Mouse (Mus musculus) forebrain, embryonic 12.5 days (tissue): ENCODE data around the gene Dolpp1. TPM values are rescaled to one million over a fixed set of nuclear protein-coding genes. Genes with fewer than 3 reads are reported as not detected.
A peak's percentile ranks its signal among the peaks of the same experiment; 100 is the strongest.

Source experiments
- ATAC-seq: fragments of 200-750 bp; cut with Nextera tagmentation; 2 replicates; pipeline ENCODE4 v1.8.0; 2017; ENCODE audit warnings: moderate TSS enrichment; ENCODE audit not compliant: low FRiP score
- H3K27ac ChIP-seq: fragments of 300-500 bp; sonication (generic); 2 replicates; pipeline ENCODE4 v1.5.1; 2016; ENCODE audit warnings: mild to moderate bottlenecking
- H3K27me3 ChIP-seq: fragments of 300-500 bp; sonication (generic); 2 replicates; pipeline ENCODE4 v1.6.1; 2016; ENCODE audit warnings: mild to moderate bottlenecking
- H3K36me3 ChIP-seq: fragments of 300-500 bp; sonication (generic); replicated peaks from 2 replicates; pipeline ENCODE4 v1.6.1; 2016; ENCODE audit warnings: mild to moderate bottlenecking
- H3K4me1 ChIP-seq: fragments of 300-500 bp; sonication (generic); 2 replicates; pipeline ENCODE4 v1.6.1; 2016
- H3K4me2 ChIP-seq: fragments of 300-500 bp; sonication (generic); 2 replicates; pipeline ENCODE4 v1.6.1; 2016; ENCODE audit warnings: mild to moderate bottlenecking, moderate library complexity
- H3K4me3 ChIP-seq: fragments of 300-500 bp; sonication (generic); replicated peaks from 2 replicates; pipeline ENCODE4 v1.5.1; 2016; ENCODE audit warnings: mild to moderate bottlenecking
- H3K9ac ChIP-seq: fragments of 300-500 bp; sonication (generic); 2 replicates; pipeline ENCODE4 v1.6.1; 2016; ENCODE audit warnings: mild to moderate bottlenecking
- H3K9me3 ChIP-seq: fragments of 300-500 bp; sonication (generic); 2 replicates; pipeline ENCODE4 v1.6.1; 2016
- WGBS: fragments of 180-500 bp; shearing (Covaris S2); methylation state at CpG from one replicate; pipeline ENCODE4 v1.1.7; 2016; 5-methylcytosine and 5-hydroxymethylcytosine counted together
- polyA plus RNA-seq: library from polyadenylated mRNA; unstranded; fragments of >200 nt; fragmentation: Nextera tagmentation; extraction: Ambion mirVana; gene quantifications from 2 replicates; pipeline ENCODE4 v1.2.1, GENCODE M21; 2016

The Dolpp1 gene
- 51.4 and 52.3 TPM in 2 replicates for polyA plus RNA-seq

GRCm38 (mm10) chr2:30392114-30392576 lies at the start of gene Dolpp1:
TSS of gene Dolpp1 (plus strand) at chr2:30392254.
- ATAC-seq: peak; percentile 98
- Histone ChIP-seq H3K4me3 (peak within 1 kb of the TSS; percentile 73), H3K36me3 (peaks cover 24% of the 10 kb centered on the region), H3K9ac (peak within 1 kb of the TSS; percentile 71), H3K27ac (peak within 1 kb of the TSS; percentile 88), H3K4me1 (peaks cover 18% of the 10 kb centered on the region), H3K27me3 (no peaks in the 10 kb centered on the region), H3K4me2 (peak within 1 kb of the TSS; percentile 93), H3K9me3 (no peaks in the 10 kb centered on the region)
- WGBS: under 1% methylated on average over 40 of the region's 40 CpGs

GRCm38 (mm10) chr2:30342544-30342943 lies 49.5 kb upstream of the Dolpp1 start:
- Histone ChIP-seq H3K27me3 (no peaks in the 10 kb centered on the region), H3K36me3 (peaks cover 100% of the 10 kb centered on the region), H3K4me2 (no peak overlapping the region), H3K4me1 (no peaks in the 10 kb centered on the region), H3K9ac (no peak overlapping the region), H3K9me3 (no peaks in the 10 kb centered on the region), H3K4me3 (no peak overlapping the region), H3K27ac (no peak overlapping the region)
- WGBS: 89% methylated on average over 7 of the region's 7 CpGs
- ATAC-seq: no peak

- Histone ChIP-seq H3K9ac (no peak overlapping the region), H3K4me2 (no peak overlapping the region), H3K36me3 (peaks cover 100% of the 10 kb centered on the region), H3K9me3 (no peaks in the 10 kb centered on the region), H3K4me3 (no peak overlapping the region), H3K4me1 (no peaks in the 10 kb centered on the region), H3K27me3 (no peaks in the 10 kb centered on the region), H3K27ac (no peak overlapping the region)
- WGBS: 74% methylated on average over 14 of the region's 14 CpGs
- ATAC-seq: no peak
Measured at GRCm38 (mm10) chr2:30343601-30344137, 48.4 kb upstream of the Dolpp1 start.

GRCm38 (mm10) chr2:30345971-30346676 lies 45.9 kb upstream of the Dolpp1 start:
- peaks cover 98% of the 10 kb centered on the region for H3K36me3 ChIP-seq
- H3K4me2 ChIP-seq: no peak overlapping the region
- H3K4me3 ChIP-seq: no peak overlapping the region
- WGBS: 93% methylated on average over 7 of the region's 7 CpGs
- no peak for ATAC-seq
- no peaks in the 10 kb centered on the region for H3K9me3 ChIP-seq
- no peaks in the 10 kb centered on the region for H3K27me3 ChIP-seq
- H3K9ac ChIP-seq: no peak overlapping the region
- H3K27ac ChIP-seq: no peak overlapping the region
- H3K4me1 ChIP-seq: no peaks in the 10 kb centered on the region

GRCm38 (mm10) chr2:30349196-30349595 lies 42.9 kb upstream of the Dolpp1 start:
- H3K4me1 ChIP-seq: no peaks in the 10 kb centered on the region
- no peak overlapping the region for H3K4me3 ChIP-seq
- WGBS: 82% methylated on average over 6 of the region's 6 CpGs
- no peak overlapping the region for H3K27ac ChIP-seq
- H3K27me3 ChIP-seq: no peaks in the 10 kb centered on the region
- no peak overlapping the region for H3K4me2 ChIP-seq
- H3K36me3 ChIP-seq: peaks cover 89% of the 10 kb centered on the region
- ATAC-seq: no peak
- H3K9ac ChIP-seq: no peak overlapping the region
- H3K9me3 ChIP-seq: no peaks in the 10 kb centered on the region

GRCm38 (mm10) chr2:30351149-30351548 lies 40.9 kb upstream of the Dolpp1 start:
- no peak overlapping the region for H3K9ac ChIP-seq
- no peaks in the 10 kb centered on the region; the same call in 1 of the 2 replicates for H3K4me1 ChIP-seq
- no peak overlapping the region for H3K4me2 ChIP-seq
- H3K4me3 ChIP-seq: no peak overlapping the region
- H3K36me3 ChIP-seq: peaks cover 80% of the 10 kb centered on the region
- no peak overlapping the region for H3K27ac ChIP-seq
- 88% methylated on average over 2 of the region's 2 CpGs for WGBS
- no peaks in the 10 kb centered on the region for H3K27me3 ChIP-seq
- H3K9me3 ChIP-seq: no peaks in the 10 kb centered on the region
- no peak for ATAC-seq

GRCm38 (mm10) chr2:30355861-30356260 lies 36.2 kb upstream of the Dolpp1 start:
- ATAC-seq: no peak
- Histone ChIP-seq H3K9ac (no peak overlapping the region), H3K9me3 (no peaks in the 10 kb centered on the region), H3K27me3 (no peaks in the 10 kb centered on the region), H3K27ac (no peak overlapping the region), H3K4me3 (no peak overlapping the region), H3K4me2 (no peak overlapping the region), H3K36me3 (peaks cover 35% of the 10 kb centered on the region), H3K4me1 (peaks cover 22% of the 10 kb centered on the region)
- WGBS: 70% methylated on average over 4 of the region's 4 CpGs

GRCm38 (mm10) chr2:30356266-30356665 lies 35.8 kb upstream of the Dolpp1 start:
- Histone ChIP-seq H3K9me3 (no peaks in the 10 kb centered on the region), H3K4me2 (no peak overlapping the region), H3K36me3 (peaks cover 31% of the 10 kb centered on the region), H3K4me1 (peaks cover 22% of the 10 kb centered on the region), H3K4me3 (no peak overlapping the region), H3K27ac (no peak overlapping the region), H3K27me3 (no peaks in the 10 kb centered on the region), H3K9ac (no peak overlapping the region)
- 62% methylated on average over 3 of the region's 4 CpGs for WGBS
- ATAC-seq: no peak

GRCm38 (mm10) chr2:30356906-30357305 lies 35.1 kb upstream of the Dolpp1 start:
- Histone ChIP-seq H3K4me2 (no peak overlapping the region), H3K4me3 (no peak overlapping the region), H3K9ac (no peak overlapping the region), H3K27me3 (no peaks in the 10 kb centered on the region), H3K9me3 (no peaks in the 10 kb centered on the region), H3K27ac (no peak overlapping the region), H3K4me1 (peaks cover 22% of the 10 kb centered on the region), H3K36me3 (peaks cover 31% of the 10 kb centered on the region)
- 72% methylated on average over 9 of the region's 9 CpGs for WGBS
- no peak for ATAC-seq

GRCm38 (mm10) chr2:30357552-30358510 lies 34.2 kb upstream of the Dolpp1 start:
- H3K36me3 ChIP-seq: peaks cover 23% of the 10 kb centered on the region
- H3K9ac ChIP-seq: peak overlapping the region; percentile 82
- no peaks in the 10 kb centered on the region for H3K27me3 ChIP-seq
- H3K27ac ChIP-seq: 0 out of 2 replicates have a peak overlapping the region, but pooled peaks have one; percentile 25
- peak overlapping the region; percentile 92 for H3K4me2 ChIP-seq
- WGBS: 63% methylated on average over 8 of the region's 8 CpGs
- peaks cover 22% of the 10 kb centered on the region for H3K4me1 ChIP-seq
- peak overlapping the region; percentile 75 for H3K4me3 ChIP-seq
- ATAC-seq: no peak
- no peaks in the 10 kb centered on the region for H3K9me3 ChIP-seq

GRCm38 (mm10) chr2:30358533-30359531 lies 33.2 kb upstream of the Dolpp1 start, which contains the start of gene Sh3glb2:
TSS of gene Sh3glb2 (minus strand) at chr2:30359337.
- H3K4me3 ChIP-seq: peak within 1 kb of the TSS; percentile 75
- H3K9me3 ChIP-seq: no peaks in the 10 kb centered on the region
- peak within 1 kb of the TSS; percentile 82 for H3K9ac ChIP-seq
- peak within 1 kb of the TSS; percentile 76 for H3K27ac ChIP-seq
- H3K27me3 ChIP-seq: no peaks in the 10 kb centered on the region
- peaks cover 13% of the 10 kb centered on the region for H3K36me3 ChIP-seq
- H3K4me1 ChIP-seq: peaks cover 22% of the 10 kb centered on the region
- H3K4me2 ChIP-seq: peak within 1 kb of the TSS; percentile 92
- ATAC-seq: peak; percentile 72
- WGBS: 3% methylated on average over 63 of the region's 73 CpGs
